8 mouse cellular contexts compared by ENCODE assay signal in genomic region chr19:41932686-41933085, GRCm38 (mm10). TPM values are rescaled to one million over a fixed set of nuclear protein-coding genes. Genes with fewer than 3 reads are reported as not detected.
A peak's percentile ranks its signal among the peaks of the same experiment; 100 is the strongest.
DNase-seq lines count a peak whose midpoint lies in the region; ATAC-seq and TF ChIP-seq lines count a peak whose summit lies in the region.

No protein-coding gene starts in this region.

- no peaks in the 10 kb centered on the region for H3K27me3 ChIP-seq in heart, embryonic 14.5 days (ENCODE audit: control insufficient read depth, insufficient read depth, low read length)
- H3K27me3 ChIP-seq in hindbrain, postnatal 0 days (ENCODE audit: insufficient read depth, low read length): no peaks in the 10 kb centered on the region
- no peaks in the 10 kb centered on the region for H3K27me3 ChIP-seq in midbrain, embryonic 16.5 days (ENCODE audit: control insufficient read depth, insufficient read depth, low read depth, low read length)

- no peak overlapping the region; a peak in 2 of 4 replicates for H3K27ac ChIP-seq in heart, embryonic 14.5 days (replicated peaks in 1 of 2; ENCODE audit: control insufficient read depth in 1 of 2, insufficient read depth in 1 of 2, low read depth in 2 of 2, low read length in 2 of 2)
- peak overlapping the region; percentile 76 for H3K27ac ChIP-seq in hindbrain, postnatal 0 days
- peak overlapping the region; percentile 70 for H3K27ac ChIP-seq in midbrain, embryonic 16.5 days (ENCODE audit: low read length)

- peak overlapping the region; percentile 78 for H3K9ac ChIP-seq in heart, embryonic 14.5 days (ENCODE audit: low read length)
- H3K9ac ChIP-seq in hindbrain, postnatal 0 days (replicated peaks; ENCODE audit: low read length): peak overlapping the region; percentile 63
- H3K9ac ChIP-seq in midbrain, embryonic 16.5 days (ENCODE audit: low read depth, low read length): peak overlapping the region; percentile 71

- peaks cover 47% of the 10 kb centered on the region for H3K36me3 ChIP-seq in heart, embryonic 14.5 days (ENCODE audit: control insufficient read depth, insufficient read depth, low read length)
- H3K36me3 ChIP-seq in hindbrain, postnatal 0 days (ENCODE audit: insufficient read depth, low read length): peaks cover 24% of the 10 kb centered on the region; the same call in 1 of the 2 replicates
- H3K36me3 ChIP-seq in midbrain, embryonic 16.5 days (ENCODE audit: control insufficient read depth, insufficient read depth, low read length): peaks cover 6% of the 10 kb centered on the region; the same call in 1 of the 2 replicates

- peaks cover 5 to 18% of the 10 kb centered on the region in 2 experiments for H3K4me1 ChIP-seq in heart, embryonic 14.5 days (ENCODE audit: control insufficient read depth in 2 of 2, insufficient read depth in 2 of 2, low read length in 2 of 2)
- peaks cover 7% of the 10 kb centered on the region for H3K4me1 ChIP-seq in hindbrain, postnatal 0 days (ENCODE audit: insufficient read depth, low read length)
- H3K4me1 ChIP-seq in midbrain, embryonic 16.5 days (ENCODE audit: control insufficient read depth, insufficient read depth, low read length): peaks cover 20% of the 10 kb centered on the region

- intact Hi-C loops in gastrocnemius, postnatal 36 days (cut with DNase I): no loop called here

- H3K9me3 ChIP-seq in heart, embryonic 14.5 days (ENCODE audit: control insufficient read depth, low read length): no peaks in the 10 kb centered on the region
- no peaks in the 10 kb centered on the region for H3K9me3 ChIP-seq in hindbrain, postnatal 0 days (ENCODE audit: low read length)
- H3K9me3 ChIP-seq in midbrain, embryonic 16.5 days (replicated peaks; ENCODE audit: control insufficient read depth, low read length, poor library complexity, severe bottlenecking): no peaks in the 10 kb centered on the region

- H3K4me3 ChIP-seq in heart, embryonic 14.5 days (ENCODE audit: control insufficient read depth in 1 of 2, insufficient read depth in 1 of 2, low read depth in 1 of 2, low read length in 2 of 2): peak overlapping the region; percentile 83 to 89
- peak overlapping the region; percentile 65 for H3K4me3 ChIP-seq in hindbrain, postnatal 0 days (ENCODE audit: low read length)
- H3K4me3 ChIP-seq in midbrain, embryonic 16.5 days (ENCODE audit: low read depth, low read length): peak overlapping the region; percentile 53

- ATAC-seq in heart, embryonic 14.5 days (ENCODE audit: insufficient number of reproducible peaks, insufficient read depth, low FRiP score, low read depth): no peak
- ATAC-seq in hindbrain, postnatal 0 days: peak; percentile 16
- ATAC-seq in midbrain, embryonic 16.5 days: peak; percentile 40

- peak overlapping the region; percentile 78 for H3K4me2 ChIP-seq in heart, embryonic 14.5 days (ENCODE audit: low read length)
- peak overlapping the region; percentile 93 for H3K4me2 ChIP-seq in hindbrain, postnatal 0 days (ENCODE audit: low read depth, low read length)
- peak overlapping the region; percentile 82 for H3K4me2 ChIP-seq in midbrain, embryonic 16.5 days (ENCODE audit: low read length)

- DNase-seq in heart, adult 18-20 months: no peak
- DNase-seq in CD4-positive helper T cell, adult 2 months (ENCODE audit: low read depth, low spot score): peak; percentile 80
- DNase-seq in c-Kit-positive CD71-positive TER-119-positive erythroid progenitor cells, embryonic 14.5 days (ENCODE audit: low spot score): peak; percentile 36
- DNase-seq in hindbrain, postnatal 0 days (ENCODE audit: low spot score): peak; percentile 18
- DNase-seq in left cerebral cortex, adult 11 months (ENCODE audit: low spot score): no peak
- no peak for DNase-seq in gastrocnemius, postnatal 36 days

- no peak for TF ChIP-seq CTCF in hindbrain, postnatal 0 days (IDR thresholded peaks at IDR 0.05; ENCODE audit: low read depth)

- under 1% methylated on average over 28 of the region's 28 CpGs for WGBS in heart, embryonic 14.5 days
- under 1% methylated on average over 28 of the region's 28 CpGs for WGBS in hindbrain, postnatal 0 days
- WGBS in midbrain, embryonic 16.5 days: under 1% methylated on average over 28 of the region's 28 CpGs

RNA-seq across cellular contexts. Expression of gene Exosc1, which starts 0.5 kb away (rescaled TPM):
- 40.8 and 42.0 TPM in 2 replicates for polyA plus RNA-seq in heart, embryonic 14.5 days (2014; fragmentation: Nextera tagmentation; extraction: Ambion mirVana)
- total RNA-seq in heart, adult 18-20 months (2021): 10 to 100 TPM; 11.4 to 13.1 TPM
- 13.5 and 21.1 TPM in 2 replicates for total RNA-seq in hindbrain, postnatal 0 days (2014; rRNA removed)
- polyA plus RNA-seq in hindbrain, postnatal 0 days (2015; fragmentation: Nextera tagmentation; extraction: Ambion mirVana): 64.8 and 69.4 TPM in 2 replicates
- 59.1 and 61.3 TPM in 2 replicates for polyA plus RNA-seq in midbrain, embryonic 16.5 days (2015; fragmentation: Nextera tagmentation; extraction: Ambion mirVana)
- 10 to 100 TPM; 13.2 to 15.3 TPM for total RNA-seq in gastrocnemius, postnatal 36 days (2021)

RNA-seq across cellular contexts. Expression of gene Zdhhc16, which starts 0.6 kb away (rescaled TPM):
- 42.3 and 47.8 TPM in 2 replicates for polyA plus RNA-seq in heart, embryonic 14.5 days (2014; fragmentation: Nextera tagmentation; extraction: Ambion mirVana)
- 10 to 100 TPM; 12.9 to 14.0 TPM for total RNA-seq in heart, adult 18-20 months (2021)
- 65.1 and 73.7 TPM in 2 replicates for total RNA-seq in hindbrain, postnatal 0 days (2014; rRNA removed)
- 81.9 and 89.4 TPM in 2 replicates for polyA plus RNA-seq in hindbrain, postnatal 0 days (2015; fragmentation: Nextera tagmentation; extraction: Ambion mirVana)
- 84.2 and 90.2 TPM in 2 replicates for polyA plus RNA-seq in midbrain, embryonic 16.5 days (2015; fragmentation: Nextera tagmentation; extraction: Ambion mirVana)
- total RNA-seq in gastrocnemius, postnatal 36 days (2021): 10 to 100 TPM; 20.7 to 21.3 TPM

RNA-seq across cellular contexts. Expression of gene Pgam1, which starts 21.0 kb away (rescaled TPM):
- 787 and 805 TPM in 2 replicates for polyA plus RNA-seq in heart, embryonic 14.5 days (2014; fragmentation: Nextera tagmentation; extraction: Ambion mirVana)
- total RNA-seq in heart, adult 18-20 months (2021): 100 to 1,000 TPM; 128 TPM
- 539 and 558 TPM in 2 replicates for total RNA-seq in hindbrain, postnatal 0 days (2014; rRNA removed)
- polyA plus RNA-seq in hindbrain, postnatal 0 days (2015; fragmentation: Nextera tagmentation; extraction: Ambion mirVana): 629 and 638 TPM in 2 replicates
- polyA plus RNA-seq in midbrain, embryonic 16.5 days (2015; fragmentation: Nextera tagmentation; extraction: Ambion mirVana): 509 and 565 TPM in 2 replicates
- 10 to 100 TPM; 14.4 to 18.7 TPM for total RNA-seq in gastrocnemius, postnatal 36 days (2021)

RNA-seq across cellular contexts. Expression of gene Rrp12, which starts 36.7 kb away (rescaled TPM):
- 5.8 and 6.4 TPM in 2 replicates for polyA plus RNA-seq in heart, embryonic 14.5 days (2014; fragmentation: Nextera tagmentation; extraction: Ambion mirVana)
- total RNA-seq in heart, adult 18-20 months (2021): 10 to 100 TPM; 16.0 to 18.0 TPM
- 19.2 and 21.9 TPM in 2 replicates for total RNA-seq in hindbrain, postnatal 0 days (2014; rRNA removed)
- 11.9 and 12.3 TPM in 2 replicates for polyA plus RNA-seq in hindbrain, postnatal 0 days (2015; fragmentation: Nextera tagmentation; extraction: Ambion mirVana)
- 19.2 TPM in 2 replicates for polyA plus RNA-seq in midbrain, embryonic 16.5 days (2015; fragmentation: Nextera tagmentation; extraction: Ambion mirVana)
- 10 to 100 TPM; 30.0 to 31.6 TPM for total RNA-seq in gastrocnemius, postnatal 36 days (2021)

RNA-seq across cellular contexts. Expression of gene Mms19, which starts 48.3 kb away (rescaled TPM):
- polyA plus RNA-seq in heart, embryonic 14.5 days (2014; fragmentation: Nextera tagmentation; extraction: Ambion mirVana): 24.4 and 28.3 TPM in 2 replicates
- 10 to 100 TPM; 13.9 to 14.6 TPM for total RNA-seq in heart, adult 18-20 months (2021)
- total RNA-seq in hindbrain, postnatal 0 days (2014; rRNA removed): 54.8 and 66.1 TPM in 2 replicates
- polyA plus RNA-seq in hindbrain, postnatal 0 days (2015; fragmentation: Nextera tagmentation; extraction: Ambion mirVana): 25.9 and 28.8 TPM in 2 replicates
- polyA plus RNA-seq in midbrain, embryonic 16.5 days (2015; fragmentation: Nextera tagmentation; extraction: Ambion mirVana): 27.0 and 31.9 TPM in 2 replicates
- 1 to 10 TPM; 6.6 to 7.7 TPM for total RNA-seq in gastrocnemius, postnatal 36 days (2021)

Comparison
In these comparisons a context has a peak if more than half of its experiments do, and no peak if none do; other contexts are left out.
1. H3K27ac ChIP-seq: peak in hindbrain, postnatal 0 days (single experiment) and midbrain, embryonic 16.5 days (single experiment); none in heart, embryonic 14.5 days (0 of 2).
2. DNase-seq: peak in CD4-positive helper T cell, adult 2 months (single experiment), c-Kit-positive CD71-positive TER-119-positive erythroid progenitor cells, embryonic 14.5 days (single experiment) and hindbrain, postnatal 0 days (single experiment); none in heart, adult 18-20 months (0 of 2), left cerebral cortex, adult 11 months (single experiment) and gastrocnemius, postnatal 36 days (0 of 2).
3. RNA of gene Pgam1, which starts 21.0 kb away (total RNA-seq): 539 to 558 TPM in hindbrain, postnatal 0 days and 128 TPM in heart, adult 18-20 months; 14.4 to 18.7 TPM in gastrocnemius, postnatal 36 days; every median in the first group is over 4 times any median in the second.
4. Peak in every context shown above with its lines, with median percentiles within 50 percentile points of each other: H3K4me2 ChIP-seq, H3K4me3 ChIP-seq and H3K9ac ChIP-seq.